Mouse (Mus musculus) E14TG2a.4 (cell line): Measurements from ENCODE around the gene Coil.

Source experiments
- CTCF ChIP-seq: conservative IDR thresholded peaks from 2 replicates; pipeline ENCODE4 v1.5.1; 2014; ENCODE audit warnings: low read length
- NANOG ChIP-seq: IDR thresholded peaks from 2 replicates; pipeline ENCODE4 v1.6.1; 2014; ENCODE audit warnings: borderline replicate concordance, low read length, mixed read lengths
- POU5F1 ChIP-seq: IDR thresholded peaks from 2 replicates; pipeline ENCODE4 v1.6.1; 2014; ENCODE audit warnings: low read length, borderline replicate concordance

GRCm38 (mm10) chr11:88958851-88959250, 11.2 kb upstream of the Coil start:
- no peak for TF ChIP-seq CTCF
- TF ChIP-seq NANOG = no peak
- no peak for TF ChIP-seq POU5F1
